Mouse (Mus musculus) thymus, postnatal 0 days (tissue): ENCODE data around the gene Espn. TPM values are rescaled to one million over a fixed set of nuclear protein-coding genes. Genes with fewer than 3 reads are reported as not detected.

ENCODE experiments used
- DNase-seq: peaks from one replicate; pipeline ENCODE4 v3.0.0-alpha.2; 2015; ENCODE audit warnings: low spot score
- polyA plus RNA-seq: library from polyadenylated mRNA; unstranded; fragments of >200 nt; fragmentation: Nextera tagmentation; extraction: Ambion mirVana; gene quantifications from 2 replicates; pipeline ENCODE4 v1.2.1, GENCODE M21; 2015

Gene Espn
- polyA plus RNA-seq, 1 experiment from 2014 or later, result 3.6 TPM

DNA sequence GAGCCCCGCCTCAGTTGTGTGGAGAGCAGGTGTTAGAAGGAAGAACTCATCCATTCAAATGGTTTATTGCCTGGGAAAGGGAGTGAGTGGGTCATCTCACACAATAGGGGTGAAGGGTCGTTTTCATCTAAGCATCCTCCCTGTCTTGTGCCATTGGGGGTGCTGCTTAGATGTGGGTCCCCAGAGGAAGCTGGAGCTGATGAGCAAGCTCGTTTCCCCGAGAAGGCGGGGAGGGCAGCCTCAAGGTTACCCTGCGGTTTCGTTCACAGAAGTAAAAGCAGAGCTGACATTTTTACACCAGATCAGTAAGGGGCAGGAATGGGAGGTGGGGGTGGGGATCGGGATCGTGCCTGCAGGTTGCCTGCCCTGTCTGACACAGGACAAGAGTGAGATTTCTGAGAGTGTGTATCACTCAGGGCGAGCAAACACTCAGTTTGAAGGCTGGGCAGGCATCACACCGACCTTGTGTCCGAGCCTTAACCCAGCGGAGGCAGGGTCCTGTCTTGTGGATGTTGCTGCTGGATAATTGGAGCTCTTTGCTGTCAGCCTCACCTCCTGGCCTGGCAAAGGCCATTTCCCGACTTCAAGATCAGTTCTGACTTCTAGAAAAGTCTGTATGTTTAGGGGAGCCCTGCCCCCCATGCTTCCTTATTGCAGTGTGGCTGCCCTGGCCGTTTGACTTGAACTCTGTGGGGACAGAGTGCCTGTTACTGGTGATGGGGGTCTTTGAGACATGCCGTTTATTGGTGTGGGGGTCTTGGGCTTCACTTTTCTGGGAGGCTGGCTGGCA lies 26.9 kb upstream of the Espn start:
- DNase-seq, result peak; percentile 59

DNA sequence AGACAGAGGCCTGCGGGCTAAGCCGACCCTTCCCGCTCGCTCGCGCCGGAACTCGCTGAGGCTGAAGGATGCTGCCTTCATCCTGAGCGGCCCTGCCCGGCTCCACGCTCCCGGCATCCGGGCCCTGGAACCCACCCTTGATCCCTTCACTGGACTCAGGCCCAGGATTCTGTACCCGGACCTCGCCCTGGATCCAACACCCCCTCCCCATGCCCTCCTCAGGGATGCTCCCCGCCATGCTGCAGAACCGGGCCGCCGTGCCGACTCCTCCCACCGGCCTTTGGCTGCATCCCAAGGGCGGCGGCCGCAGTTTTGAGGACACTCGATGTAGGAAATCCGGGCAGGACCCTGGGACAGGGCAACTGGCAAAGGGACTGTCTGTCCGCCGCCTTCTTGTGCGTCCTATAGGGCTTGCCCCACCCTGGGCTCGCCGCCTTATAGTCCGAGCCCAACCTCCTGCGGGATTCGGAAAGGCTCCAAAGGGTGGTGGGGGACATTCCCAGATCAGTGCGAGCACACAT lies 26.2 kb upstream of the Espn start:
- no peak for DNase-seq

DNA sequence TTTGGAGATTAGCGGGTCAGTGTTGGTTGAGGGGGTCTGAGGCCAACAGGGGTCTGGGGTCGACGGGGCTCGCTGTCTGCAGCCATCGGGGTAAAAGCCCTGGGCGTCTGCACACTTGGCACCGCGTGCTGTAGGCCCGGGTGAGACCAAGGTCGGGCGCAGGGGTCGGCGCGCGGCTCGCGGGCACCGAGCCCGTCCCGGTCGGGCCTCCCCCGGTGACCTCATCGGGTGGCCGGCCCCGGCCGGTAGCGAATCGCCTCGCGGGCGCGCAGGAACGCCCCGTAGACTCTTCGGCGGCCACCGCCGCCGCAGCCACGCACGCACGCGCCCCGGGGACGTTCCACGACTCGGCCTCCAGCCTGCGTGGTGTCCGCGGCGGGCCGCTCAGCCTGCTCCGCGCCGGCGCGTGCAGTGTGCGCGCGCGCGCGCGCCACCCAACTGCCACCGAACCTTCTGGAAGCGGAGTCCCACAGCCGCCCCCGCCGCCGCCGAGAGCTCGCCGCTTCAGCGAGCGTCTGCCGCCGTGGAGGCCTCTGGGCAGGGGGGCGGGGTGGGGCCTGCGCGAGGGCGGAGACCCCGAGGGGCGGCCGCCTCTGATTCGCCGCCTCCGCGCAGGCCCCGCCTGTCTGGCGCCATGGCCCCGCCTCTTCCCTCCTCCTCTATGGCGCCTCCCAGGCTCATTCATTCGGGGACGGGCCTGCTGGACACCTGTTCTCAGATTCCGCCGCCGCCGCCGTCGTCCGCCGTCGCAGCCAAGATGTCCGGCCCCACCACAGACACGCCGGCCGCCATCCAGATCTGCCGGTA lies 25.6 kb upstream of the Espn start, which contains the start of gene Acot7:
Acot7 (plus strand) TSS at position 598 of the 807 bp plus-strand sequence.
- peak; percentile 95 for DNase-seq

DNA sequence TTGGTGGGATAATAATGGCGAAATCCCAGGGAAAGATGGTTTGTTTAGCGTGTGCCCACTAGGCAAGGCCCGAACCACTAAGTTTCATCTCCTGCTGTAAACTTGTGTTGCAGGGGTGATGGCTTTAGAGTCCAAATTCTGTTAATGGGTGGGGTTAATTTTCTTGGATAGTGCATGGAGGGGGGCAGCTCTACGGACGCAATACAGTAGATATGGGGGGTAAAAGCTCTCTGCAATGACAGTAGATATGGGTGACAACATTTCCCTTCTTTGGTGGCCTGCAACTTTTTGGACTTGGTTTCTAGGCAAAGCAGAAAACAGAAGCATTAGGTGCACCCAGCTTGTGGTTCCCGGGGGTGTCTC lies 25.0 kb upstream of the Espn start:
- no peak for DNase-seq

DNA sequence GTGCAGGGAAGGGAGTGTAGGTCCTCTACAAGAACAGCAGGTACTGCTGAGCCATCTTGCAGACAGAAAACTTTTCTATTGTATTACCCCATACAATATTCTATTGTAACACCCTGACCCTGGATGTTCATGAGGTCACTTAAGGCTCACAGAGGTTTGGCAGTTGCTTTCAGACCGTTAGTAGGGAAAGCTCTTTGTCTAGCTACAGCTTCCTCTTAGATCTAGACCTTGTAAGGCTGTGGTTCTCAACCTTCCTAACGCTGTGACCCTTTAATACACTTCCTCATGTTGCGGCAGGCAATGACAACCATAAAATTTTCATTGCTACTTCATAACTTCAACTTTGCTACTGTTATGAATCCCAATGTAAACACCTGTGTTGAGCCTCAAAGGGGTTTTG lies 24.5 kb upstream of the Espn start:
- no peak for DNase-seq

DNA sequence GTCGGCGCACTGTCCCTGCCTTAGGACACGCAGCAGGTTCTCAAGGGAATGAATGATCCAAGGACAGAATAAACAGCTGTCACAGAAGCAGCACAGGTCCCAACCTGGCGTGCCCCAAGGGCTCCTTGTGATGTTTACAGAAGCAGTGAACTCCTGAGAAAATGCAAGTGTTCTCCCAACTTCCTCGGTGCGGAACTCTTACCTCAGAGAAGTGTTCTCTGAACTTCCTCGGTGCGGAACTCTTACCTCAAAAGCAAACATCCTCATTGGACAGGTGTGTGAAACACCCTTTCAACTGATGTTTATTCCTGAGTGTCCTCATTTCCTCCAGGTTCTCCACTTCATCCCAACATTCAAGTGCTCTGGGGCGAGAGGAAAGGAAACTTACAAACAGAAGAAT lies 21.8 kb upstream of the Espn start:
- no peak for DNase-seq

DNA sequence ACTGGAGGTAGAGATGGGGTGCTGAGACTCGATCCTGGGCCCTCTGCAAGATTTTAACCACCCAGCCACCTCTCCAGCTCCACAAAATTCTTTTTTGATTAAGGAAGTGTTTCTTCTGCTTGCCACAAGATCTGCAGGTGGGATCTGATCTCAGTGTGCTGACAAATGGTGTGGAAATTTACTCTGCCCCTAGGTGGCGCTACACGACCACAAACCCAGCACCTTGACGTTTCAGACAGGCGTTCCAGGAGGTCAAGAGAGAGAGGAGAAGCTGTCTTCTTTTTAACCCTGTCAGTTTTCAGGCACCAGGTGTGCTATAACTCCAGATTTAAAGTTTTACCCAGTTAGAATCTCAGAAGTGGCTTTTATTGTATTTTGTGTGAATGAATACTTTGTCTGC lies 20.9 kb upstream of the Espn start:
- DNase-seq, result peak; percentile 88

DNA sequence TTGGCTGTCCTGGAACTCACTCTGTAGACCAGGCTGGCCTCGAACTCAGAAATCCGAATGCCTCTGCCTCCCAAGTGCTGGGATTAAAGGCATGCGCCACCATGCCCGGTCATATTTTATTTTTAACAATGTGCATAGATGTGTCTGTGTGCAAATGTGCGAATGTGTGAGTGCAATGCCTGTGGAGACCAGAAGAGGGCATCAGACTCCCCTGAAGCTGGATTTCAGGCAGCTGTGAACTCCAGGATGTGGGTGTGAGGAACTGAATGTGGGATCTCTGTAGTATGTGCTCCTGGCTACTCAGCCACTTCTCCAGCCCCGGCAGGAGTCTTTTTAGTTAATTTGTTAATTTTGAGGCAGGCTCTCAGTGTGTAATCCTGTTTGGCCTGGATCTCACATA lies 19.4 kb upstream of the Espn start:
- no peak for DNase-seq

DNA sequence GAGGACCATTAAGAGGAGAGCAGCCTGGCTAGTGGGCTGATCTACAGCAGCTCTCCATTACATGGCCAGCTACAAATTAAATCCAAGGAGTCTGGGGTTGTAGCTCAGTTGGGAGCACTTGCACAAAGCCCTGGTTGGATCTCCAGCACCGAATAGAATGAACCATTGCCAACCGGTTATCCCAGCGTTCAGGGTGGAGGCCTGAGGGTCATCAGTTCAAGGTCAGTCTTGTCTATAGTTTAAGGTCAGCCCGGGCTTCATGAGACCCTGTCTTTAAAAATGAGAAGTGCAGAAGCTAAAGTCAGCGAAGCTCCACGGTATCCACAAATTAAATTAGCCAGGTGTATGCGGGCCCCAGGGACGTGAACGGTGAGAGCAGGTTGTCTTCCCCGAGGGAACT lies 18.1 kb upstream of the Espn start:
- DNase-seq, result no peak

DNA sequence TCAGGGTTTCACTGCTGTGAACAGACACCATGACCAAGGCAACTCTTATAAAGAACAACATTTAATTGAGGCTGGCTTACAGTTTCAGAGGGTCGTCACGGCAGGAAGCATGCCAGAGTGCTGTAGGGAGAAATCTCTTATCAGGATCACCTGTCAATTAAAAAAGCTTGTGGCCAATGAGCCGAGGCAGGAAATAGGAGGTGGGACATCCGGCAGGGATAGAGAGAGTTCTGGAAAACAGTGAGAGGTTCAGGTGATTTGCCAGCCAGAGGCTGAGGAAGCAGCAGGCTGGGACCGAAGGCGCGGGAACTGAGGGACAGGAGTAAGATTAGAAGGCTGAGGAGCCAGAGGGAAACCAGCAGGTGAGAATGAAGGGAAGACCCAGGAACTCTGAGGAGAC lies 16.9 kb upstream of the Espn start:
- no peak for DNase-seq

DNA sequence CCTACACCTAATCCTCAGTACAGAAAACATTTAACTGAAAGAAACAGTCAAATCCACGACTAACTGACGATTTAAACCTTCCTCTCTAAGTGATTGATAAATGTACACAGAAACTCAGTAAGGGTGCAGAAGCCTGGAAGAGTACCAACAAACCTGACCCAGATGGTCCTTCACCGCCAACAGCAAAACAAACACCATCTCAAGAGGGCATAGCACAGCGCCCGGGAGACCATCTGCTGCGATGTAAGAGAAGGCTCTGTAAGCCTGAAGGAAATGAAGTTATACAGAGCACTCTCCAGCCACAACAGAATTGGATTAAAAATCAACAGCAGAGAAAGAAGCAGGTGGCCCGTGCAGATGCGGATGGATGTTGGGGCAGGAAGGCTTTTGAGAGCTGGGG lies 15.9 kb upstream of the Espn start:
- no peak for DNase-seq

DNA sequence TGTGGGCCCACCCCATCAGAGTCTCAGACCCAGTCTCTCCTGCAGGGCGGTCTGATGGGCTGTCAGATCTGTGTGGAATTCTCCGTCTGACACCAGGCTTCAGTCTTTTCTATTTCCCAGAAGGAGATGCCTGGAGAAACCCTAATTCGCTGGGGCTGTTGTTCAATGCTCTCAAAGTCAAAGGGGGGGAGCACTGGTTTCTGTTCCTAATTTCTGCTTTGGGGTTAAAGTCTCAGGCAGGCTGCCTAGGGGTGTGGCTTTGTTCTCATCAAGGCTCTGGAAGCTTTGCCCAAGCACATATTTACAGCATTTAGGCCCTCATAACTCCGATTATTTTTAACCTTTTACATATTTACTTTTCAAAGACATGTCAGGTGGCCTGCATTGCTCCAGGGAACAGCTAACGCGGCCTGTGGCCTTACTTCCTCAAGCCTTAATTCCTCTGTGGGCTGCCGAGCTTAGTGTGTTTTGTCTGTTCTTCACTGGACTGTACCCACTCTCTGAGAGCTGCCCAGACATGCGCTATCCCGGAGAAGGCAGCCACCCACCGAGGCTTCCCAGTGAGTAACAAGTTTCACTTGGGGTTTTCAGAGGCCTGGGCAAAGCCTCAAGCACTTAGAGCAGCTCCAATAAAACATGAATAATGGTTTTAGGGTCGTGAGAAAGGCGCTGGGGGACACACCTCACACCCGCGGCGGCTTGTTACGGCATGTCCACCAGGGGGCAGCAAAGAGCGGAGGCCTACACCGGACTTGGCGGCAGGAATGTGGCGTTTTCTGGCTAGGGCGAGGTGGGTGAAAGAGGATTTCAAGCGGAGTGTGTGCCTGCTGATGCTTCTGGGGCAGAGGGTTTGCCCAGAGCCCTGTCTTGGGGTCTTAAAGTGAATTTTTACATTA lies 13.1 kb upstream of the Espn start:
- peak; percentile 66 for DNase-seq

DNA sequence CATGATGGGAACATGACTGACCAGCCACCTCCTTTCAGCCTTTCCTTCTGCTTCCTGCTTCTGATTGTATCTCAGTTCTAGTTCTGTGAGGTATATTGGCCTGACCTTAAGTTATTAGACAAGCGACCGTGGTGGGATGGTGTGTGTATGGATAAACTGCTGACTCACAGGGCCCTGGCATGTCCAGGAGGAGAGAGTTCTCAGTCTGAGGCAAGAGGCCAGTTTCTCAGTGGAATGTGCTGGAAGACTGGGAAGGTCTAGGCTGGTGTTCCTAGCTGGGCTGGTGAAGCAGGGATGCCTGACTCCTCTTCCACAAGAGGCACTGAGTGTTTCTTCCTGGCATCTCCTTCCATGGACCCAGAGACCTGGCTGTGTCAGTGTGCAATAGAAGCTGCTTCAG lies 10.6 kb upstream of the Espn start:
- DNase-seq, result no peak

DNA sequence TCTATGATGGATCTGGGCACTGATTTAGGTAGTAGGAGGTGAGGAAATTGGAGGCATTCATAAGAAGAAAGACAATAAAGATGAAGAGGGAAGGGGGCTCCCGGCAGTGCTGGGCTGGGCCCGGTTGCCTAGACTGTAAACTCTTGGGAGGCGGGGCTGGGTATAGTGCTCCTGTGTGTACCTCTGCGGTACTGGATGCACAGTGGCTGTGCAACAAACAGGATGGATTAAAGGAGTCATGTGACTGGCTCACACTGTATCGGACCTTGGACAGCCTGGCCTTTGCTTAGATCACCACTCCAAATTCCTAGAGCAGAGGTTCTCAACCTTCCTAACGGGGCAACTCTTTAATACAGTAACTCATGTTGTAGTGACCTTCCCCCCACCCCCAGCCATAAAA lies 9.4 kb upstream of the Espn start:
- DNase-seq, result no peak

DNA sequence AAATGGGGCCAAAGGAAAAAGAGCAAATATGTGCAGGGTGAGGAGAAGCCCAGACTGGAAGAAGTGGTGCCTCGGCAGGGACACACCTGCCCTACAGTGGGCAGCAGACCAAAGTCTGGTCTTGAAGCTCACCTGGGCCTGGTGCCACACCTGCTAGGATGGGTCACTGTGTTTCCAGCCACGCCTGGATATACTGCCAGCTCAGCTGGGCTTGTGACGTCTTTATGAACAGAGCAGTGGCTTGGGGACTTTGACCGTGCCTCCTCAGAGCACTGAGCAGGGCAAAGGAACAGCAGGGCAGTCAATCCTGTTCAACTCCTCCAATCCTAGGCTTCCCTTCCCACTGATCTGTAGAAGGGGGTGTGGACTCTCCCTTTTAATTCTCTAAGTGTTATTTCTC lies 8.6 kb upstream of the Espn start:
- no peak for DNase-seq

DNA sequence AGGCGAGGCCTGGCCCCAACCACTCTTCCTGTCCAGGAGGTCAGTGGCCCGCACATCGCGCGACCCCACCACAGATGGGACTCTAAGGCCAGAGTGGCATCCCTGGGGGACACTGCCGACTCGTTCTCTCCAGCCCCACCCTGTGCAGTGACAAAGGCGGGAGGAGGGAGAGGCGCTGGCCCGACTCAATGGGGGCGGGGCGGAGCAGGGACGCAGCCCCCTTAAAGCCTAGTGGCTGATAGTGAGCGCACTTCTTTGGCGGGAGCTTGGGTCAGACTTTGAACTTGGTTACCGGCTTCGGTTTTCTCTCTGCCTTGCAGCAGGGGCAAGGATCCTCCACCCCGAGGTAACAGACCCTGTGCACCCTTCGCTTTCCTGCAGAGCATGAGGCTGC lies 7.1 kb upstream of the Espn start:
- DNase-seq, result no peak

DNA sequence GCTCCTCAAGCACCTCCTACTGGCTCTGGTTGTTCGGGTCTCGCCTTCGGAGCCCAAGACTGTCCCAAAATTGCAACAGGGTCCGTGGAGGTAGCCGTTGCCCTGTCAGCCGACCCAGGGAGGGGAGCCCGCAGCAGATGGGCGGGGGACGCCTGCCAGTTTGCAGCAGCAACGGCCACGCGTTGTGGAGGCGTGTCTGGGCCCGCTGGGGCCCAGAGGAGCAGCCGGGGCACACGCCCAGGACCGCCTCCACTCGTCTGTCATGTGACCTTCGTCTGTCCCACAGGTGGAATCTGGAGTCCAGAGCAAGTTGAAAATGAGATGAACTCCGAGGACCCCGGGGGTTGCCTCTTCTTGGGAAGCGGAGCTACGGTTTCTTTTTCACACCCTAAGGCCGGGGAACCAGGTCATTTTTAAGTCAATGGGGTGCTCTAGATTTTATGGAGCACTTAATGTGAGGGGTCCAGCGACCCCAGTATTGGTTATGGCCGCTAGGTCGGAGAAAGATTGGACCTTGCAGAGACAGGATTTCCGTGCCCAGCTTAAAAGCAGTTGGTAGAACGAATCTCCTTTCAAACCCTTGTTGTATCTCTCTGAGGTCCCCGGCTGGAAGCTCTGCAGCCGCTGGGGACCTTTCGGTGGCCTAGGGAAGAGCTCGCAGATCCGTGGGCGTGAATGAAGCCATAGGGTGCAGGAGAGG lies 6.6 kb upstream of the Espn start, which contains the start of gene Hes2:
Hes2 (plus strand) TSS at position 283 of the 700 bp plus-strand sequence.
- DNase-seq, result no peak

DNA sequence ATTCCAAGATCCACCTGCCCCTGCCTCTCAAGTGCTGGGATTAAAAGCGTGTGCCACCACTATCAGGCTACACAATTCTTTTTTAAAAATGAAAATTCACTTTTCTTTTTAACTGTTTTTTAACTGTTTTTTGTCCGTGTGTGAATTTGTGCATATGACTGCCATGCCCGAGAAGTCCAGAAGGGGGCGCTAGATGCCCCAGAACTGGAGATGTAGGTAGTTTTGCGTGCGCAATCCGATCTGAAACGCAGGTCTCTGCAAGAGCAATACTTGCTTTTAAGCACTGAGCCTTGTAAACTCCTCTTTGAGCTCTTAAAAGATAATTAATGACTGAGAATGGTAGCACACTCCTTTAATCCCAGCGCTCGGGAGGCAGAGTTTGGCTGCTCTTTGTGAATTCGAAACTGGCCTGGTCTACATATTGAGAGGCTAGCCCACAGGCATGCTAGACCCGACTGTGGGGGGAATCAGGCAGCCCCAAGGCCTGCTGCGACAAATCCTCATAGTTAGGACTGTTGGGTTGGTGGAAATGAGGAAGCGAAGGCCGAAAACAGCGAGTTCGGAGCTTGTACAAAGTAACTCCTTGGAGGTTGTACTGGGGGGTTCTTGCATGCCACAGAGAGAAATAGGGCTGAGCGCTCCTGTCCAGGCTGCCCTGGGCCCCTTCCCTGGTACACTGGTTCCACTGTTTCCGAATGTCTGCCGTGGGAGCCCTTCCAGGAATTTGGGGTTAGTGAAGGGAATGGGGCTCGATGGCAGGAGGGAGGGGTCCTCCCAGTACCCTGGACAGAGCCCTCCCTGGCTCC lies 5.8 kb upstream of the Espn start:
- DNase-seq, result peak; percentile 70

DNA sequence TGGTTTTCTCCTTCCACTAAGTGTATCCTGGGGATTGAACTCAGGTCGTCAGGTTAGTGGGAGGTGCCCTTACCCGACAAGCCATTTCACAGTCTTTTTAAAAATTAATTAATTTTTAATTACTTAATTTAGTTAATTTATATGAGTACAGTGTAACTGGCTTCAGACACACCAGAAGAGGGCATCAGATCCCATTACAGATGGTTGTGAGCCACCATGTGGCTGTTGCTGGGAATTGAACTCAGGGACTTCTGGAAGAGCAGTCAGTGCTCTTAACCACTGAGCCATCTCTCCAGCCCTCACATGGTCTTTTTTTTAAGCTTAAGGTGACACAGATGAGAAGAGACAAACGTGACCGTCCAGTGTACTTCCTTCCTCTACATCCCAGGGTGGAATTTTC lies 2.8 kb upstream of the Espn start:
- no peak for DNase-seq

DNA sequence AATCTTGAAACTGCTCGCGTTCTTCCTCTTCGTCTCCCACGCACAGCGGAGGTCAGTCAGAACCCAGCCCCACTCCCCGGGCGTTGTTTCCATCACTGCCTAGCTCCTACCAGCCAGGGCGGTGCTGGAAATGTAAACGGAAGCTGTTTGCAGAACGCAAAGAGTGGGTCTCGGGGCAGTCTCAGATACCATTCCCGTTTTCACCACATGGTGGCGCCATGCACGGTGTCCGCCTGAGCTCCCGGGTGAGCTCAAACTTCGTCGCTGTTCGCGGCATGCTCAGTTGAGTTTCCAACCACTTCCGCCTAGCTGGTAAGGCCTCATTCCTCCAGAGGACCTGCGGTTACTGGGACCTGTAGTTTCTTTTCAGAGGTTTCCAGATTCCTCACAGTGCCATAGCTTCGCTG lies 1.6 kb upstream of the Espn start:
- DNase-seq, result peak; percentile 96
